Mouse (Mus musculus): ENCODE data around the gene Anxa6. TPM values are rescaled to one million over a fixed set of nuclear protein-coding genes. Genes with fewer than 3 reads are reported as not detected.

The Anxa6 gene
- total and polyA plus RNA-seq, 2 experiments from 2014 or later, result 37.6 to 51.5 TPM

DNA sequence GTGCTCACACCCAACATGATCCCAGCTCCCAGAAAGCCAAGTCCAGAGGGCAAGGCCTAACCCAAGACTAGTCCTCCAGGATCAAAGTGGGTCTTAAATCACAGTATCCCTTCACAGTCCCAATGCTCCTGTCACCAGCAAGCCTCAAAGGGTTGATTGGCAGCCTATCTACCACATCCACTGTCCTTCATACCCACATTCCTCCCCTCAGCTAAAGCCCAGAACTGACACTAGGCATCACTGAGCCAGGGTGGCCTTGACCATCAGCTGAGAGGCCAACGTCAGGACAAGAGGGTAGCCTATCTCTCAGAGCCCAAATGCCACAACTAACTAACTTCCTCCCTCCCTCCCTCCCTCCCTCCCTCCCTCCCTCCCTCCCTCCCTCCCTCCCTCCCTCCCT, 83.5 kb downstream of the Anxa6 start:
- no peaks in the 10 kb centered on the region for H3K36me3 ChIP-seq (ENCODE audit: insufficient read depth, low read length)
- H3K4me3 ChIP-seq (ENCODE audit: low read depth, low read length), result no peak overlapping the region
- WGBS, result 78% methylated on average over 1 of the region's 1 CpGs
- DNase-seq (ENCODE audit: low spot score) (no peak), ATAC-seq (ENCODE audit: low FRiP score) (no peak)
- H3K27ac ChIP-seq (ENCODE audit: low read depth, low read length), result no peak overlapping the region
- H3K4me1 ChIP-seq (ENCODE audit: insufficient read depth, low read length), result peaks cover 3% of the 10 kb centered on the region; the same call in 1 of the 2 replicates
- no peaks in the 10 kb centered on the region for H3K9me3 ChIP-seq (ENCODE audit: low read length)
- H3K27me3 ChIP-seq (ENCODE audit: insufficient read depth, low read length), result no peaks in the 10 kb centered on the region
- no peak overlapping the region for H3K9ac ChIP-seq (replicated peaks; ENCODE audit: low read length, poor library complexity, severe bottlenecking)
- TF ChIP-seq CTCF (IDR thresholded peaks at IDR 0.05), result no peak
- no peak overlapping the region for H3K4me2 ChIP-seq (ENCODE audit: low read depth, low read length, poor library complexity, severe bottlenecking)

DNA sequence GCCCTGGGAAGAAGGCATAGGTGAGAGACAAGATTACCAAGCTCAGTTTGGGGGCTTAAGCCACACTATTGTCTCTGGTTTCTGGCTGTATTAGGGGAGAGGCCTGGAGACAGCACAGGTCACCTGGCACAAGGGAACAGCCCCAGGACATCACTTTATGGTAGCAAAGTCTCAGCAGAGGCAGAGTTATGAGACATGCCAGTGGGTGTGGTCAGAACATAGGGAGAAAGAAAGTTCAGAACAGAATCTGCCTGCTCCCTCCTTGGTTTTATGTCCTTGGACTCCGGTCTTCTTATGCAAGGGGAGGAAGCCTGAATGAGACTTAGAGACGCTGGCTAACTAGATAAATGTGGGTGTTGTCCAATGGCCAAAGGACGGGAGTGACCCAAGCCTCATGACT, 88.5 kb downstream of the Anxa6 start:
- Histone ChIP-seq H3K4me2 (ENCODE audit: low read depth, low read length, poor library complexity, severe bottlenecking) (no peak overlapping the region), H3K9me3 (ENCODE audit: low read length) (no peaks in the 10 kb centered on the region), H3K4me3 (ENCODE audit: low read depth, low read length) (no peak overlapping the region), H3K4me1 (ENCODE audit: insufficient read depth, low read length) (no peaks in the 10 kb centered on the region), H3K36me3 (ENCODE audit: insufficient read depth, low read length) (no peaks in the 10 kb centered on the region), H3K27ac (ENCODE audit: low read depth, low read length) (no peak overlapping the region), H3K27me3 (ENCODE audit: insufficient read depth, low read length) (no peaks in the 10 kb centered on the region), H3K9ac (replicated peaks; ENCODE audit: low read length, poor library complexity, severe bottlenecking) (no peak overlapping the region)
- no peak for TF ChIP-seq CTCF (IDR thresholded peaks at IDR 0.05)
- DNase-seq (ENCODE audit: low spot score), result no peak
- ATAC-seq (ENCODE audit: low FRiP score), result no peak
- 81% methylated on average over 3 of the region's 3 CpGs for WGBS

DNA sequence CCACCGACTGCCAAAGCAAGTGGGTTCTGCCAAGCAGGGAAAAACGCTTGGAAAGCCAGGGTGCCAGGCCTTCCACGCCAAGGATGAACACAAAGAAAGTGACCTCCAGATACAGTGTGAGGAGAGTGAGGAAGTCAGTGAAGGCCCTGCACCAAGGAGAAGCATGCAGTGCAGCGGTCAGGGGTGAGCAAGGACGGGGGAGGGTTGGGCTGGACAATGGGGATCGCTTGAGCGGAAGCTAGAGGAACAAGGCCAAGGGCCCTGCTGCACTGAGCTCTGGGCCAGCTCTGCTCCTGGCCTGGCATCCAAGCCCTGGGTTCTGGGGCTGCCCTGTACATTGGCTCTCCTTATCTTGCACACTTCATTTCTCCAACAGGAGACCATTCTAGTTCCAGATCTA, 93.2 kb downstream of the Anxa6 start:
- no peak overlapping the region for H3K4me2 ChIP-seq (ENCODE audit: low read depth, low read length, poor library complexity, severe bottlenecking)
- H3K9me3 ChIP-seq (ENCODE audit: low read length), result no peaks in the 10 kb centered on the region
- H3K4me1 ChIP-seq (ENCODE audit: insufficient read depth, low read length), result no peaks in the 10 kb centered on the region
- TF ChIP-seq CTCF (IDR thresholded peaks at IDR 0.05), result no peak
- peaks cover 12% of the 10 kb centered on the region; the same call in 1 of the 2 replicates for H3K36me3 ChIP-seq (ENCODE audit: insufficient read depth, low read length)
- no peak overlapping the region for H3K27ac ChIP-seq (ENCODE audit: low read depth, low read length)
- no peak overlapping the region for H3K4me3 ChIP-seq (ENCODE audit: low read depth, low read length)
- no peak for DNase-seq (ENCODE audit: low spot score)
- whole genome bisulfite sequencing, result 70% methylated on average over 7 of the region's 7 CpGs
- no peaks in the 10 kb centered on the region for H3K27me3 ChIP-seq (ENCODE audit: insufficient read depth, low read length)
- no peak overlapping the region for H3K9ac ChIP-seq (replicated peaks; ENCODE audit: low read length, poor library complexity, severe bottlenecking)
- ATAC-seq (ENCODE audit: low FRiP score), result no peak

DNA sequence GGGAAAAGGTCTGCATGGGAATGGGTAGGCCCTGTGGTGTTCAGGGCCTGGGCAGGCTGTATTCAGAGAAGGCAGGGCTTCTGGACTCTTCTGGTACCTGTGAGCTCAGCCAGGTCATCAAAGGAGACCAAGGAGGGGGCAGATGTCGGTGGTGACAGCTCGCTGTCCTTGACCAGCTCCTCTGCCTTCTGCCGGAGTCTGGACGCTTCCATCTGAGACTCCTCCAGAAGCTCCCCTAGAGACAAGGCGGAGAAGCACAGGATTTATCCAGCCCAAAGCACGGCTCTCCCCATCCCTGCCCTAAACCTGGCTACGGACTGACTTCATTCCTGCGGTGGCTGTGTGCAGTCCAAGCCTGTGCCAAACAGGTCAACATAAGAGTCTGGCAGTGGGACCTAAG, 93.7 kb downstream of the Anxa6 start:
- DNase-seq (ENCODE audit: low spot score) (no peak), ATAC-seq (ENCODE audit: low FRiP score) (no peak)
- no peak overlapping the region for H3K9ac ChIP-seq (replicated peaks; ENCODE audit: low read length, poor library complexity, severe bottlenecking)
- peaks cover 13% of the 10 kb centered on the region; the same call in 1 of the 2 replicates for H3K36me3 ChIP-seq (ENCODE audit: insufficient read depth, low read length)
- no peak overlapping the region for H3K4me3 ChIP-seq (ENCODE audit: low read depth, low read length)
- H3K4me2 ChIP-seq (ENCODE audit: low read depth, low read length, poor library complexity, severe bottlenecking), result no peak overlapping the region
- no peak for TF ChIP-seq CTCF (IDR thresholded peaks at IDR 0.05)
- 87% methylated on average over 8 of the region's 8 CpGs for WGBS
- no peaks in the 10 kb centered on the region for H3K4me1 ChIP-seq (ENCODE audit: insufficient read depth, low read length)
- H3K27ac ChIP-seq (ENCODE audit: low read depth, low read length), result no peak overlapping the region
- H3K9me3 ChIP-seq (ENCODE audit: low read length), result no peaks in the 10 kb centered on the region
- H3K27me3 ChIP-seq (ENCODE audit: insufficient read depth, low read length), result no peaks in the 10 kb centered on the region

DNA sequence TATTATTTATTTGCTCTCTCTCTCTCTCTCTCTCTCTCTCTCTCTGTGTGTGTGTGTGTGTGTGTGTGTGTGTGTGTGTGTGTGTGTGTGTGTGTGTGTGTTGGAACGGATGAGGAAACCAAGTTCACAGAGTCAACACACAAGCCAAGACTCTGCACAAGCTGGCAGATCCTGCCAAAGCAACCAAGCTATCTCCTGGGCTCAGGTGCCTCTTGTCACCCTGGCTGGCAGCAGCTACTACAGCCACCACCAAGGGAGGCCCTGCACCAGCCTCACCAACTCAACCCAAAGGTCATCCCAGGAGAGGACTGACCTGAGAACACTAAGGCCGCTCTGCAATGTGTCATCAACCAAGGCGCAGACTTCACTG, 96.5 kb downstream of the Anxa6 start:
- no peak for TF ChIP-seq CTCF (IDR thresholded peaks at IDR 0.05)
- Histone ChIP-seq H3K4me1 (ENCODE audit: insufficient read depth, low read length) (no peaks in the 10 kb centered on the region), H3K27ac (ENCODE audit: low read depth, low read length) (no peak overlapping the region), H3K36me3 (ENCODE audit: insufficient read depth, low read length) (peaks cover 17% of the 10 kb centered on the region; the same call in 1 of the 2 replicates), H3K27me3 (ENCODE audit: insufficient read depth, low read length) (no peaks in the 10 kb centered on the region), H3K4me2 (ENCODE audit: low read depth, low read length, poor library complexity, severe bottlenecking) (no peak overlapping the region), H3K4me3 (ENCODE audit: low read depth, low read length) (no peak overlapping the region), H3K9ac (replicated peaks; ENCODE audit: low read length, poor library complexity, severe bottlenecking) (no peak overlapping the region), H3K9me3 (ENCODE audit: low read length) (no peaks in the 10 kb centered on the region)
- no peak for ATAC-seq (ENCODE audit: low FRiP score)
- no peak for DNase-seq (ENCODE audit: low spot score)
- 83% methylated on average over 3 of the region's 3 CpGs for WGBS

DNA sequence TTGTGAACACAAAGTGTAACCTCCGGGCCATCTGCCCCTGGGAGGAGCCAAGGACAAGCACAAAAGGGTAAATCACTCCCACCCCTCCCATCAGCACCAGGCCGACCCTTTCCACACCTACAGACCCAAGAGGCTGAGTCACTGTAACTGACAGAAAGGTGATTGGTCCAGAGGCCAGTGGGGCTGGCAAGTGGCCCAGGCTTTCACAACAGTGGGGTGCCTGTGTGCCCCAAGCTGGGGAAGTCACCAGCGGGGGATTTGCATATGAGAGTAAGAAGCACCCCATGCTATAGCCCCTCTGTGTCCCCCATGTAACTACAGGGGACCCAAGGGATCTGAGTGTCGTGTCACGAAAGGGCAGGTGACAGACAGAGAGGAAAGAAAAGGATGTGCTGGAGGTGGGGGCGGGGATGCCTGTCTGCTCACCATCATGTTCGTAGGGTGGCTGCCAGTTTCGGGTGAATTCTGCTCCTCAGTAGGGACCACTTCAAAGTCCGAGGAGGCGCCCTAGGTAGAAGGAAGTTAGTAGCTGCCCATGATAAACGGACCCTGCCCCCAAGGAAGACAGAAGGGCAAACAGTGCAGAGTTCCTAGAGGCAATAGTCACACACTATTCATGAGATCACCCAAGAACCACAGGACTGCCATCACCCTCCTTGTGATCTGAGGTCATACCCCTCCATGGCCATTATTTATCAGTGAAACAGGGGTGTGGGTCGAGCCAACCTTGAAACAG, 97.0 kb downstream of the Anxa6 start:
- Histone ChIP-seq H3K36me3 (ENCODE audit: insufficient read depth, low read length) (peaks cover 17% of the 10 kb centered on the region; the same call in 1 of the 2 replicates), H3K4me1 (ENCODE audit: insufficient read depth, low read length) (no peaks in the 10 kb centered on the region), H3K9ac (replicated peaks; ENCODE audit: low read length, poor library complexity, severe bottlenecking) (no peak overlapping the region), H3K27ac (ENCODE audit: low read depth, low read length) (no peak overlapping the region), H3K9me3 (ENCODE audit: low read length) (no peaks in the 10 kb centered on the region), H3K4me3 (ENCODE audit: low read depth, low read length) (no peak overlapping the region), H3K27me3 (ENCODE audit: insufficient read depth, low read length) (no peaks in the 10 kb centered on the region), H3K4me2 (ENCODE audit: low read depth, low read length, poor library complexity, severe bottlenecking) (no peak overlapping the region)
- WGBS, result 38% methylated on average over 12 of the region's 12 CpGs
- DNase-seq (ENCODE audit: low spot score) (no peak), ATAC-seq (ENCODE audit: low FRiP score) (no peak)
- TF ChIP-seq CTCF (IDR thresholded peaks at IDR 0.05), result no peak
